Mouse (Mus musculus): ENCODE data around the gene AI661453. TPM values are rescaled to one million over a fixed set of nuclear protein-coding genes. Genes with fewer than 3 reads are reported as not detected.

The AI661453 gene
- polyA plus RNA-seq, 1 experiment from 2014 or later: 1.1 TPM

DNA sequence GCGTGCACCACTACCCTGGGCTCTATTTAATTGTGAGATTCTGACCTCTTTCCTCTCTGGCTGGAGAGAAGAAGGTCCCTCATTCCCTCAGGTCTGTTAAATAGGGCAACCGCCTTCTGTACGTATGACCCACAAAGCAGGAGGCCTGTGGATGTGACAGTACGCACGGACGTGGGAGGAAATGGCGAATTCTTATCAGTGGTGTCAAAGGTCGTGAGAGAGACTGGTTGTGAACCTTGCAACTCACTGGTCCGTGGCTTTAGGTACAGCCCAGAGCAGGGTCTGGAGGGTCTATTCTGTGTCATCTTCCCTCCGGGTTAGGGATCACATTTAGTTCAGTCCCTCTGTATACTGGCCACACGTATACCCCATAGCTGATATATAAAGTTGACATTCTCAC lies 9.1 kb downstream of the AI661453 start:
- WGBS: 36% methylated on average over 11 of the region's 11 CpGs
- H3K36me3 ChIP-seq: no peaks in the 10 kb centered on the region
- peaks cover 91% of the 10 kb centered on the region for H3K4me1 ChIP-seq
- H3K4me3 ChIP-seq: no peak overlapping the region
- DNase-seq (ENCODE audit: low spot score): no peak
- H3K27ac ChIP-seq: peak overlapping the region; percentile 76
- H3K27me3 ChIP-seq (ENCODE audit: insufficient read depth, poor library complexity, severe bottlenecking): 0 out of 2 replicates have a peak, but pooled peaks cover 3% of the 10 kb centered on the region
- no peaks in the 10 kb centered on the region for H3K9me3 ChIP-seq

DNA sequence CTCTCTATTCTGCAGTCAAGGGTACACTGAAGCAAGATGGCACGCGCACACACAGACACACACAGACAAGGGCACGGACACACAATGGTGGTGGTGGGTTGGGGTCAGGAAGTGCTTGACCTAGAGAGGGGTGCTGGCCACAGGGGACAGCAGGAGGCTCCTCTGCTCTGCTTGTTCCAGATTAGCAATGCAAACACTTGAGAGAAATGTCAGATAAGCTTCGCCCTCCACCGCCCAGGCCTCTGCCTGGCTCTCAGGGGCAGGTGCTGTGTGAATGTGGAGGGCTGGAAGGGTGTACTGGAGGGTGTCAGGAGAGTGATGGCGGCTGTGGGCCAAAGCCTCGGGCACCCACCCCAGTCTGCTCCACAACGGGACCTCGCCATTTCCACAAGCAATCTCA lies 9.6 kb downstream of the AI661453 start:
- no peak for DNase-seq (ENCODE audit: low spot score)
- Histone ChIP-seq H3K4me3 (peak overlapping the region; percentile 6; the same call in 1 of the 2 replicates), H3K27ac (peak overlapping the region; percentile 76), H3K9me3 (no peaks in the 10 kb centered on the region), H3K27me3 (ENCODE audit: insufficient read depth, poor library complexity, severe bottlenecking) (0 out of 2 replicates have a peak, but pooled peaks cover 3% of the 10 kb centered on the region), H3K4me1 (peaks cover 91% of the 10 kb centered on the region), H3K36me3 (no peaks in the 10 kb centered on the region)
- WGBS: 20% methylated on average over 9 of the region's 9 CpGs

DNA sequence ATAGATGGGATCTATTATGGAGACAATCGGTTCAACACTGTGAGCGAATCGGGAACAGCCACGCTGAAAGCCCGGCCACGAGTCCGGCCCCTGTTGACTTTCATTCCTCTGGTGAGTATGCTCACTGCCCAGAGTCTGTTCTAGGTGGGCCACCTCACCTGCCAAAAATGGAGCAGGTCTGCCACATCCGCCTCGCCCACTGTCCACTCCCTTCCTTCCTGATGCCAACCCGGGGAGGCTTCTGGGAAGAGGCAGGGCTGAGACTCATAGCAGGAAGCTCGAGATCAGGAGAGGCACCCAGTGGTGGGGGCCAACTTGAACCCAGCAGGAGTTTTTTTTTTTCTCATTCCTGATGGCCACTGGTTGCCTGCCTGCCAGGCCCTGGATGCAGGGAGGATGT lies 10.1 kb downstream of the AI661453 start:
- H3K36me3 ChIP-seq: no peaks in the 10 kb centered on the region
- H3K9me3 ChIP-seq: no peaks in the 10 kb centered on the region
- H3K4me1 ChIP-seq: peaks cover 91% of the 10 kb centered on the region
- H3K27me3 ChIP-seq (ENCODE audit: insufficient read depth, poor library complexity, severe bottlenecking): 0 out of 2 replicates have a peak, but pooled peaks cover 3% of the 10 kb centered on the region
- 68% methylated on average over 11 of the region's 11 CpGs for WGBS
- no peak for DNase-seq (ENCODE audit: low spot score)
- H3K4me3 ChIP-seq: 0 out of 2 replicates have a peak overlapping the region, but pooled peaks have one; percentile 6
- peak overlapping the region; percentile 76 for H3K27ac ChIP-seq

DNA sequence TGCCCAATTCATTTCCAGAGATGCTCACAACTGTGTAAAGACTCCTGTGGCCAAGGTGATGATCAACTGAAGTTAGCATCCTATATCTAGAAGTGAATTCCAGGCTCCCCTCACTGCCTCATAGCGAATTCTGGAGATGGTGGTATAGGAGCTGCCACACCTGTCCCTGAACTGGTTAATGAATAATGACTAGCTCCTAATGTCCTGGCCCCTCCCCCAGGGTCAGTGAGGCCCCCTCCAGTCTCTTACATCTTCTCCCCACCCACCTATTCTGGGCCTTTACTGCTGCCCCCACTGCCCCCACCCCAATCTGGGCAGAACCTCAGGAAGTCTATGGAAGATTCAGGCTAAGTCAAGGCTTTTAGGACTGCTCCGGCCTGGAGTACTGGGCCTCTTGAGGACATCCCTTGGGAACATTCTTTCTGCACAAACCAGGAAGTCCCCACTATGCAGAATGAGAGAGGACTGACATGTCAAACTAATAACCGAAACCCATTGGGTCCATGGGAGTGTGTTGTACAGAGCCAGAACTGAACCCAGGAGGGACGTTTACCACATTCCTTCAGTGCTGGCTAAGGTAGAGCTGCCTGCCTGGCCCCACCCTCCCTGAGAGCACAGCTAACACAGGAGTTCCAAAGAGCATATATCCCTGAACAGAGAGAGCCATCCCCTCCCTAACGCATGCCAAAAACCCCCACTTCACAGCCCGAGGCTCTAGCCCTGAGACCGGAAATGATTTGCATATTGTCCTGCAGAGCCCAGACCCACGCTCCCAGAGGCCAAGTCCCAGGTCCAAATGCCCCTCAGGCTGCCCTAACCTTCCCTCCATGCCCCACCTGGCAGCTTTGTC lies 12.3 kb downstream of the AI661453 start:
- WGBS: 30% methylated on average over 8 of the region's 8 CpGs
- Histone ChIP-seq H3K4me3 (no peak overlapping the region), H3K4me1 (peaks cover 92% of the 10 kb centered on the region), H3K27ac (peak overlapping the region; percentile 90), H3K36me3 (no peaks in the 10 kb centered on the region), H3K27me3 (ENCODE audit: insufficient read depth, poor library complexity, severe bottlenecking) (peaks cover 1% of the 10 kb centered on the region; the same call in 1 of the 2 replicates), H3K9me3 (no peaks in the 10 kb centered on the region)
- DNase-seq (ENCODE audit: low spot score): no peak

DNA sequence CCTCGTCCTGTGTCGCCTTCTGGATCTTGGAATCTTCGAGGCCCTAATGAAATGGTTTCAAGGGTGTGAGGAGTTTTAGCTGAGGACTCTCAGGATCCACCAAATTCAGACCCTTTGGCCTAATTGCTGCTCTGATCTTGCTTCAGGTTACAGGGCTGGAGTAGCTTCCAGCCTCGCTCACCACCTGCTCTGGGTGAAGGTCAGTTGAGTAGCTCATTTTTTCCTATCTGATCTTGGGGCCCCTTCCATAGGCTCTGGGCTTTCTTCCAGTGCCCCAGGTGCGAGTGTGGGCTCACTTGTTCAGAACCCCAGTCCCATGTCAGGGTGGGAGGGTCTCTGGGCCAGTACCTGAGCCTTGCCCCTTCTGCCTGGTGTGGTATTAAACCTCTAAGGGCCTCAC lies 13.0 kb downstream of the AI661453 start:
- Histone ChIP-seq H3K27me3 (ENCODE audit: insufficient read depth, poor library complexity, severe bottlenecking) (no peaks in the 10 kb centered on the region; the same call in 1 of the 2 replicates), H3K9me3 (no peaks in the 10 kb centered on the region), H3K4me3 (no peak overlapping the region), H3K27ac (peak overlapping the region; percentile 90), H3K36me3 (no peaks in the 10 kb centered on the region), H3K4me1 (peaks cover 87% of the 10 kb centered on the region)
- DNase-seq (ENCODE audit: low spot score): no peak
- WGBS: 60% methylated on average over 5 of the region's 5 CpGs

DNA sequence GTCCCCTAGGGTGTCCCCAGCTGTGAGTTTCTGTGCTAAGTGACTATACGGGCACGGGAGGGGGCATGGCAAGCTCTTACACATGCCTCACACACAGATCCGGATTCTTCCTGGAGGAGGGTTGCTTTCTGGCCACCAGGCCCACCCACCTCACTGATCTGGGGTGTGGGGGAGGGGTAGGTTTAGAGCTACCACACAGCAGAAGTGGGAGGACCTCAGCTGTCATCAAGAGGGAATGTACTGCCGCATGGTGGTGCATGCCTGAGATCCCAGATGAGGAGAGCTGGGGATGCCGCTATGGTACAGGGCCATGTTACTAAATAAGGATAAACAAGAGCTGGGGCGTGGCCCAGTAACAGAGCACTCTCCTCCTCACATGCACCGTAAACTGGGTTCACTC lies 13.8 kb downstream of the AI661453 start:
- Histone ChIP-seq H3K9me3 (no peaks in the 10 kb centered on the region), H3K4me1 (peaks cover 86% of the 10 kb centered on the region), H3K27ac (peak overlapping the region; percentile 90), H3K27me3 (ENCODE audit: insufficient read depth, poor library complexity, severe bottlenecking) (no peaks in the 10 kb centered on the region; the same call in 1 of the 2 replicates), H3K4me3 (no peak overlapping the region), H3K36me3 (0 out of 2 replicates have a peak, but pooled peaks cover 3% of the 10 kb centered on the region)
- 13% methylated on average over 7 of the region's 7 CpGs for WGBS
- DNase-seq (ENCODE audit: low spot score): peak; percentile 93

DNA sequence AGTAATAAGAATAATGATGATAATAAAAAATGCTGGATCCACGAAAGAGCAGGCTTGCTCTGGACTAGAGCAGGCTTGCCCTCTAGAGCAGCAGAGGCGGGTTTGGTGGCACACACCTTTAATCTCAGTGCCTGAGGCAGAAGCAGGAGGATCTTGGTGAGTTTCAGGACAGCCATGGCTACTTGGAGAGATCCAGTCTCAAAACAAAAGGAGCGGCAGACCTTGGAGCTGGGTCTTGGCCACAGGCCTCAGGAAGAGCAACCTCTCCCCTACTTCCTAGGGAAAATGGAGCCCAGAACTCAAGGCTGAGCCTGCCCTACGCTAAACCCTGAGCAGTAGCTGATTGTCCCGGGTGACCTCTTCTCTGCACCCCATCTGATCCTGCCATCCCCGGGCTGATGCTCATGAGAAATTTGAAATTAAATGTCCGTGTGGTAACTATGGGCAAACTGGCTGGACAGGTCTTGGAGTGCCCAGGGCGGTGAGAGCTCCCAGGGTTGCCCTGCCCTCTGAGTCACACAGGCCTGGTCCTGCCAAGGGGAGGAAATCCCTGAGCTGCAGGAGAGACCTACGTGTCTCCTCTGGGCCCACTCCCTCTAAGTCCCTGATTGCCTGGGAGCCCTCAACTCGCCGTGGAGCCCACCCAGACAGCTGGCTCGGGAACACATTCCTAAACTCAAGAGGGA lies 14.6 kb downstream of the AI661453 start:
- WGBS: 61% methylated on average over 12 of the region's 12 CpGs

DNA sequence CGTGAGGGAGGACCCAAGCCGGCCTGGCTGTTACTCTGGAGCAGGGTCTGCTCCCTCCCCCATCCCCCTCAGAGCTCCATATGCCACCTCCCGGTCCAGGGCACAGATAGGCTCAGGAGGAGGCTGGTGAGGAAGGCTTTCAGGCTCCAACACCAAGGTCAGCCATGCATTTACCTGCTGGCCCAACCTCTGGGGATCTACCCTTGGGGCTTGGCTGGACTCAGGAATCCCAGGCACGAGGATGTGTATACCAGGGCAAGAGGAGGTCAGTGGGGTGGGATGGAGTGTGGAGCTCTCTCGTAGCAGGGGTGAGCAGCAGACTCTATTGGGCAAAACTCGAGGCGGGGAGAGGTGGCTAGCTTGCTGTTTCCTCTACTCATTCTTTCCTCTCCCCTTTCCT lies 16.5 kb downstream of the AI661453 start:
- Histone ChIP-seq H3K36me3 (0 out of 2 replicates have a peak, but pooled peaks cover 3% of the 10 kb centered on the region), H3K27me3 (ENCODE audit: insufficient read depth, poor library complexity, severe bottlenecking) (no peaks in the 10 kb centered on the region; the same call in 1 of the 2 replicates), H3K9me3 (no peaks in the 10 kb centered on the region), H3K4me3 (0 out of 2 replicates have a peak overlapping the region, but pooled peaks have one; percentile 22), H3K4me1 (peaks cover 83% of the 10 kb centered on the region), H3K27ac (peak overlapping the region; percentile 82)
- no peak for DNase-seq (ENCODE audit: low spot score)
- WGBS: 36% methylated on average over 7 of the region's 7 CpGs

More for the DNA sequence above, 14.6 kb downstream of the AI661453 start:
- DNase-seq (ENCODE audit: low spot score): no peak
- H3K9me3 ChIP-seq: no peaks in the 10 kb centered on the region
- H3K27me3 ChIP-seq (ENCODE audit: insufficient read depth, poor library complexity, severe bottlenecking): no peaks in the 10 kb centered on the region; the same call in 1 of the 2 replicates
- 0 out of 2 replicates have a peak, but pooled peaks cover 3% of the 10 kb centered on the region for H3K36me3 ChIP-seq
- H3K27ac ChIP-seq: peak overlapping the region; percentile 90
- H3K4me1 ChIP-seq: peaks cover 85% of the 10 kb centered on the region
- no peak overlapping the region for H3K4me3 ChIP-seq

DNA sequence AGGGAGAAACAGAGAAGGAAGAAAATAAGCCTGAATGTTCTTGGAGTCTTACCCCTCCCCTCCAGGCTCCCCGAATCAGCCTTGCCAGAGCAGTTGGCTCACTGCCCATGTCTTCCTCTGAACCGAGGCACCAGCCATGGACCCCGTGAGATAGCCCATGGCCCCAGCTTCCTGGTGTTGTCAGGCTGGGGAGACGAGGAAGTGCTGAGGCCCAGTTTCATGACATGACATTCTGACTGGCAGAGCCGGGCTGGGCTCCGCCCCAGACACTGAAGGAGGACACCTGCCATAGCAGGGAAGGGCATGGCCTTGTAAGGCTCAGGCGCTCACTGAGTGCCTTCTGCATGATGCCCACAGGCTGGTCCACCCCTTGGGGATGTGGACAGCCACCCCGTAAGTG lies 18.3 kb downstream of the AI661453 start:
- WGBS: 55% methylated on average over 8 of the region's 8 CpGs
- H3K27ac ChIP-seq: peak overlapping the region; percentile 82; the same call in 1 of the 2 replicates
- H3K4me3 ChIP-seq: no peak overlapping the region
- peaks cover 77% of the 10 kb centered on the region for H3K4me1 ChIP-seq
- H3K27me3 ChIP-seq (ENCODE audit: insufficient read depth, poor library complexity, severe bottlenecking): no peaks in the 10 kb centered on the region; the same call in 1 of the 2 replicates
- DNase-seq (ENCODE audit: low spot score): no peak
- no peaks in the 10 kb centered on the region for H3K9me3 ChIP-seq
- H3K36me3 ChIP-seq: 0 out of 2 replicates have a peak, but pooled peaks cover 3% of the 10 kb centered on the region

DNA sequence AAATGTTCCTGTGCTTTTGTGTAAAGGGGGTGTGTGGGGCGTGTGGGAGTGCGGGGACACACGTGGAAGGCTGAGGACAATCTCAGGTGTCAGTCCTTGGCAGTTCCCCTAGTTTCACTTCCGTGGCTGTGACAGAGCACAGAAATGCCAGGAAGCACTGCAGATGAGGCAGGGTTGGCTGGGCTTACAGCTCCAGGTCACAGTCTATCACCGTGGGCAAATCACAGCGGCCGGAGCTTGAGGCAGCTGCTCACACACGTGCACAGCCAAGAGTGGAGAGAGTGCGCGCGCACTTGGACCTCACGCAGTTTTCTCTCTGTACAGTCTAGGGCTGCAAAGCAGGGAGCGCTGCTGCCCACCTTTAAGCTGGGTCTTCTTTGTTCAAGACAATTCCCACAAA lies 21.9 kb downstream of the AI661453 start:
- no peak for DNase-seq (ENCODE audit: low spot score)
- H3K27me3 ChIP-seq (ENCODE audit: insufficient read depth, poor library complexity, severe bottlenecking): 0 out of 2 replicates have a peak, but pooled peaks cover 10% of the 10 kb centered on the region
- H3K4me3 ChIP-seq: no peak overlapping the region
- no peak overlapping the region; the same call in 1 of the 2 replicates for H3K27ac ChIP-seq
- H3K36me3 ChIP-seq: 0 out of 2 replicates have a peak, but pooled peaks cover 3% of the 10 kb centered on the region
- no peaks in the 10 kb centered on the region for H3K9me3 ChIP-seq
- WGBS: 77% methylated on average over 13 of the region's 13 CpGs
- peaks cover 69% of the 10 kb centered on the region for H3K4me1 ChIP-seq

DNA sequence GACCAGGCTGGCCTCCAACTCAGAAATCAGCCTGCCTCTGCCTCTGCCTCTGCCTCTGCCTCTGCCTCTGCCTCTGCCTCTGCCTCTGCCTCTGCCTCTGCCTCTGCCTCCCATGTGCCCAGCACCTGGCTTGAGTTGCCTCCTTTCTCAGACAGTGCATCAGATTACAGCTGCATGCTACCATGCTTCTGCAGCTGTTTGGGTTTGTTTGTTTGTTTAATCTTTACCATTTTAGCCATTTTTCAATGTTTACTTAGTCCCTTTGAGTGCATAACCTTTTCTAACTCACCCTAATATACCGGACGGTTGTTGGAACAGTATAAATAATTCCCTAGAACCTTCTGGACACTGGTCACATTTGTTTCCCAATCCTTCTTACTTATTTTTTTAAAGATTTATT lies 22.5 kb downstream of the AI661453 start:
- no peak for DNase-seq (ENCODE audit: low spot score)
- Histone ChIP-seq H3K27me3 (ENCODE audit: insufficient read depth, poor library complexity, severe bottlenecking) (peaks cover 11% of the 10 kb centered on the region; the same call in 1 of the 2 replicates), H3K27ac (no peak overlapping the region), H3K4me1 (peaks cover 69% of the 10 kb centered on the region), H3K4me3 (no peak overlapping the region), H3K36me3 (0 out of 2 replicates have a peak, but pooled peaks cover 3% of the 10 kb centered on the region), H3K9me3 (no peaks in the 10 kb centered on the region)
- WGBS: 85% methylated on average over 2 of the region's 2 CpGs

DNA sequence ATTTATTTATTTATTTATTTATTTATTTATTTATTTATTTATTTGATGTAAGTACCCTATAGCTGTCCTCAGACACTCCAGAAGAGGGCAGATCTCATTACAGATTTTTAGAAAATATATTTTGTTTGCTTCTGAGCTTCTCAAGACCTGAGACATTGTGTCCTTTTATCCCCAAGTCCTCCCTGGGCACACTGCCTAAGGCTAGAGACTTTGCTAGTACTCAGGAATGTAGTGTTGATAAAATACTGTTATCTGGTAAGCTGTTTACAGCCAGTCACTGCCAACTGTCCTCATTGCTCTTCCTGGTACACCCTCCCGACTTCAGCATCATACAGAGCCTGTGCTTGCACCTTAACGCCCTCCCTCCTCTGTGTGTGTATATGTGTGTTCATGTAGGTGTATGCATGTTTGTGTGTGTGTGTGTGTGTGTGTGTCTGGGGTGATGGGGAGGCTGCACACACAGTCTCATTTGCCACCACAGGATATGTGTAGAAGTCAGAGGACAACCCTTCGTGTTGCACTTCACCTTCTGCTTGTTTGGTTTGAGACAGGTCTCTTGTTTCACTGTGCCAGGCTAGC lies 23.0 kb downstream of the AI661453 start:
- H3K36me3 ChIP-seq: 0 out of 2 replicates have a peak, but pooled peaks cover 3% of the 10 kb centered on the region
- 0 out of 2 replicates have a peak overlapping the region, but pooled peaks have one; percentile 5 for H3K27ac ChIP-seq
- no peak for DNase-seq (ENCODE audit: low spot score)
- peaks cover 16% of the 10 kb centered on the region; the same call in 1 of the 2 replicates for H3K27me3 ChIP-seq (ENCODE audit: insufficient read depth, poor library complexity, severe bottlenecking)
- 45% methylated on average over 3 of the region's 3 CpGs for WGBS
- no peak overlapping the region for H3K4me3 ChIP-seq
- no peaks in the 10 kb centered on the region for H3K9me3 ChIP-seq
- H3K4me1 ChIP-seq: peaks cover 73% of the 10 kb centered on the region
